Mouse (Mus musculus): ENCODE measurements at regions not wholly inside any gene's neighbourhood (a gene's known extent, or its start where the extent isn't known, plus 50 kb on each side); places are given as distances from the start of the nearest gene placed in this dataset.

DNA sequence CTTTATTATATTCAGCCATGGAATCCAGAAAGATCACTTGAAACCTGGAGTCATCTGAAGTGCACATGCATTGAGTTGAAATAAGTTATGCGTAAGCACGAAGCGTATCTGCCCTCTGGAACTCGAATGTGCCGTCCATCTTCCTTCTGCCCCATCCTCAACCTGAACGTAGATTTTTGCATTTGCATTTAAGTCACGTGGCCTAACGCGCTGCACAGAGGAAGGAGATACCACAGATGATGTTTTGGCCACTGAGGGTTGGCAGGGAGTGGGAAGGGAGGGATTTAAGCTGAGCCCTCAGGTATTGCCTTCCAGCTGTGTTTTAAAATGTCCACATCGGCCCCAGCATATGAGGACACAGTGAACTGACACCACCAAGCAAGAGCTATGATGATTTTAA, 63.6 kb upstream of the Runx1 start:
- DNase-seq: no peak

DNA sequence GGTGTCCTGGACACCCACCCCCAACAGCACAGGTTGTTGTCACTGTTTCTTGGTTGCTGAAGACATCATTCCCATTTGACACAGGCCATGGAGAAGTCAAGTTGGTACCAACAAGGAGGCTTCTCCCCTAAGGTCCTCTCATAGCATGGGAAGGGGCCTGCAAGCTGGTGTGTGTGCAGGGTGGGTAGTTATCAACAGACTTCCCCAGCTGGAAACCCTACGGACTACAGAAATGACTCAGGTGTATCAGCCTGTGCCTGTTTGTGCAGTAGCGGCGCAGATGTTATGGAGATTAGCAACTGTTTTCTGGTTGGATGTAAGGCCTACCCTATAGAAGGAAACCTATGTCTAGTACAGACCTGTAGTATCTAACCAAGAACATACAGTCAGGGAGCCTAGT, 60.3 kb upstream of the Runx1 start:
- DNase-seq: no peak

DNA sequence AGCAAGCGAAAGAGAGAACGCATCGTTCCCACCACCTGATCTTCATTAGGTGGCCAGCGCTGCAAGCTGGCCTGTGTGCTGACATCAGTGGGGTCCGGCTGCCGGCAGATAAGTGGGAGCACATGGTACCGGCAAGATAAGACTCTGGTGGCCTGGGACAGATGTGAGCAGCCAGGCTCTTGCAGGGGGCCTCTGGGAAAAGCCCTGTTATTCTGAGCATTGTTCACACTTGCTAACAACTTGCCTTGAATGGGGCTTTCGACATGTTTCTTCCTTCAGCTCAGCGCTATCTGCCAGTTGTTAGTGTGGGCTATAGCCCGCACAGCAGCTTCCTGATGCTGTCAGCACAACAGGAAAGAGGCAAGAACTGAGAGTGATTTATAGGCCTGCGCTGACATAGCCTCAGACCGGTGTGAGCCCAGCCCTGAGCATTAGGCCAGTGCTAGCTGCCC, 57.9 kb upstream of the Runx1 start:
- DNase-seq: no peak

DNA sequence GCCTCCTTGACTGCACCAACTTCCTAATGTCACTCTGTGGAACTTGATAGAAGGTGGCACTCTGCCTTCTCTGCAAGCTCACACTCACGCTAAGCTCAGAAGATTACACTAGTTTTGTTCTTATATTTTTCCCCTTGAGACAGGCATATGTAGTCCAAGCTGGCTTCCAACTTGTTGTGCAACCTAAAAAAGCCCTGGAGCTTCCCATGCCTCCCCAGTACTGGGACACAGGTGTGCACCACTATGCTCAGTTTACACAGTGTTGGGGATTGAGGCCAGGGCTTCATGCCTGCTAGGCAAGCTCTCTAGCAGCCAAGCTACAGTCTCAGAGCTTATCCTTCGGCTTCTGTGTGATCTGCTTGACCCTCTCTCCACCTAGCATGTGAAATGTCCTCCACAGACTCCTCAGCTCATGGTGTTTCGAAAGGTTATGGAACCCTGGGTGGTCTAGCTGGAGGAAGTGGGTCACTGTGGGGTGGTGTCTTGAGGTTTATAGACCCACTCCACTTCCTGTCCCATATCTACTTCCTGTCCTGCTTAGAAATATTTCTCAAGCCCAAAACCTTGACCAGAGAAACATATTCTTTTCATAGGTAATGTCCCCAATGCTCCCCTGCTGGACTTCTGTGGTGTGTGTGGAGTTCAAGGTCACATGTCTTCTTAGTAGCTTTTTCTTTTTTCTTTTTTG, 54.6 kb upstream of the Runx1 start:
- no peak for DNase-seq

DNA sequence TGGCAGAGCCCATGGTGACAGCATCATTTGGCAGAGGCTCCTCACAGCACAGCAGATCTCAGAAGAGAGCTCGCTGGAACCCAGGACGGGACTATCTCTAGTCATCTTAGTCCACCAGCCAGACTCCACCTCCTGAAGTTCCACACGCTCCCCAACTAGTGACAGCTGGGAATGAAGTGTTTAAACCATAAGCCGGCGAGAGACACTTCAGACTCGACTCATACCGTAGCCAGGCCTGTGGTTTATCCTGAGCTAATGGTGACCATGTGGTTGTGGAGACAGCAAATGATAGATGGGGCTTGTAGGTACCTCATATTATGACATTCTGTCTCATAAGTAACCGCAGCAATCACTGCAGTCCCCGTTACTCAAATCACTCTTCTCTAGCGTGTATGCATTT, 52.1 kb upstream of the Runx1 start:
- DNase-seq: no peak
